Mouse (Mus musculus) ES-Bruce4 (cell line): ENCODE results near the gene Cstf3. TPM values are rescaled to one million over a fixed set of nuclear protein-coding genes. Genes with fewer than 3 reads are reported as not detected.
A peak's percentile ranks its signal among the peaks of the same experiment; 100 is the strongest.

ENCODE experiments used
- H3K27ac ChIP-seq: 2 replicates; pipeline ENCODE4 v1.5.1; 2012; ENCODE audit warnings: low read length, inconsistent platforms; ENCODE audit not compliant: insufficient read depth
- H3K27me3 ChIP-seq: 2 replicates; pipeline ENCODE4 v1.6.1; 2012; ENCODE audit warnings: mild to moderate bottlenecking, low read length, inconsistent platforms; ENCODE audit not compliant: control insufficient read depth, poor library complexity, insufficient read depth, severe bottlenecking
- H3K36me3 ChIP-seq: 2 replicates; pipeline ENCODE4 v1.6.1; 2012; ENCODE audit warnings: inconsistent platforms, mild to moderate bottlenecking, low read length, moderate library complexity; ENCODE audit not compliant: control insufficient read depth, poor library complexity, insufficient read depth, severe bottlenecking
- H3K4me1 ChIP-seq: one replicate; pipeline ENCODE4 v1.8.1; 2011; ENCODE audit warnings: low read length; ENCODE audit not compliant: control insufficient read depth, insufficient read depth
- H3K4me3 ChIP-seq: 2 replicates; pipeline ENCODE4 v1.5.1; 2011; ENCODE audit warnings: low read depth, mild to moderate bottlenecking, low read length
- H3K9ac ChIP-seq: 2 replicates; pipeline ENCODE4 v1.6.1; 2012; ENCODE audit warnings: low read depth, mild to moderate bottlenecking, inconsistent platforms; ENCODE audit not compliant: poor library complexity, severe bottlenecking
- H3K9me3 ChIP-seq: replicated peaks from 2 replicates; pipeline ENCODE4 v1.6.1; 2012; ENCODE audit warnings: mild to moderate bottlenecking, low read length, inconsistent platforms; ENCODE audit not compliant: control insufficient read depth, poor library complexity, insufficient read depth, severe bottlenecking
- CTCF ChIP-seq: IDR thresholded peaks from one replicate; pipeline ENCODE4 v1.8.1; 2011; ENCODE audit warnings: low read depth, low read length
- EP300 ChIP-seq: IDR thresholded peaks from 2 replicates; pipeline ENCODE4 v1.6.1; 2011; ENCODE audit warnings: low read depth, low read length; ENCODE audit not compliant: insufficient read depth
- POLR2A ChIP-seq: IDR thresholded peaks from one replicate; pipeline ENCODE4 v1.8.1; 2011; ENCODE audit warnings: low read length; ENCODE audit not compliant: insufficient read depth
- polyA plus RNA-seq: library from polyadenylated mRNA; stranded (reverse); fragments of >200 nt; gene quantifications from 2 replicates; pipeline ENCODE4 v1.2.4, GENCODE M21; 2011; ENCODE audit warnings: low read depth; ENCODE audit not compliant: missing spikeins, insufficient read depth, insufficient read length

The Cstf3 gene
- polyA plus RNA-seq, 1 experiment = 85.7 TPM

GRCm38 (mm10) chr2:104677326-104677725 lies 87.0 kb downstream of the Cstf3 start:
- H3K4me3 ChIP-seq = no peak overlapping the region
- H3K9me3 ChIP-seq = no peaks in the 10 kb centered on the region
- H3K4me1 ChIP-seq = no peaks in the 10 kb centered on the region
- TF ChIP-seq POLR2A = no peak
- no peaks in the 10 kb centered on the region for H3K36me3 ChIP-seq
- H3K9ac ChIP-seq = no peak overlapping the region
- no peak overlapping the region for H3K27ac ChIP-seq
- H3K27me3 ChIP-seq = no peaks in the 10 kb centered on the region

- Histone ChIP-seq H3K27ac (no peak overlapping the region), H3K4me1 (no peaks in the 10 kb centered on the region), H3K9me3 (no peaks in the 10 kb centered on the region), H3K9ac (no peak overlapping the region), H3K36me3 (no peaks in the 10 kb centered on the region), H3K4me3 (no peak overlapping the region), H3K27me3 (no peaks in the 10 kb centered on the region)
- TF ChIP-seq CTCF (no peak), EP300 (no peak), POLR2A (no peak)
These were observed 94.4 kb downstream of the Cstf3 start for GRCm38 (mm10) chr2:104684771-104685170.

GRCm38 (mm10) chr2:104685418-104685817 lies 95.1 kb downstream of the Cstf3 start:
- no peaks in the 10 kb centered on the region for H3K27me3 ChIP-seq
- TF ChIP-seq EP300 (0 out of 2 replicates have a peak, but pooled peaks have one; percentile 23), POLR2A (no peak), CTCF (peak; percentile 99)
- H3K9me3 ChIP-seq = no peaks in the 10 kb centered on the region
- no peaks in the 10 kb centered on the region for H3K4me1 ChIP-seq
- no peaks in the 10 kb centered on the region for H3K36me3 ChIP-seq
- no peak overlapping the region for H3K4me3 ChIP-seq
- H3K27ac ChIP-seq = no peak overlapping the region
- H3K9ac ChIP-seq = no peak overlapping the region

- Histone ChIP-seq H3K4me1 (no peaks in the 10 kb centered on the region), H3K9ac (no peak overlapping the region), H3K4me3 (no peak overlapping the region), H3K9me3 (no peaks in the 10 kb centered on the region), H3K27me3 (no peaks in the 10 kb centered on the region), H3K36me3 (no peaks in the 10 kb centered on the region), H3K27ac (no peak overlapping the region)
- TF ChIP-seq CTCF (no peak), EP300 (no peak), POLR2A (no peak)
These were observed 96.9 kb downstream of the Cstf3 start for GRCm38 (mm10) chr2:104687261-104687660.

GRCm38 (mm10) chr2:104688321-104688720 lies 98.0 kb downstream of the Cstf3 start:
- H3K4me1 ChIP-seq = no peaks in the 10 kb centered on the region
- no peak overlapping the region for H3K9ac ChIP-seq
- H3K27me3 ChIP-seq = no peaks in the 10 kb centered on the region
- H3K4me3 ChIP-seq = no peak overlapping the region
- H3K36me3 ChIP-seq = no peaks in the 10 kb centered on the region
- no peaks in the 10 kb centered on the region for H3K9me3 ChIP-seq
- no peak overlapping the region for H3K27ac ChIP-seq
- no peak for TF ChIP-seq EP300
- no peak for TF ChIP-seq CTCF
- no peak for TF ChIP-seq POLR2A

- H3K27ac ChIP-seq = no peak overlapping the region
These were observed 98.4 kb downstream of the Cstf3 start for GRCm38 (mm10) chr2:104688724-104689123.

More at GRCm38 (mm10) chr2:104688724-104689123, 98.4 kb downstream of the Cstf3 start:
- Histone ChIP-seq H3K9me3 (no peaks in the 10 kb centered on the region), H3K9ac (no peak overlapping the region), H3K4me1 (no peaks in the 10 kb centered on the region), H3K36me3 (no peaks in the 10 kb centered on the region), H3K4me3 (no peak overlapping the region), H3K27me3 (no peaks in the 10 kb centered on the region)
- TF ChIP-seq EP300 (no peak), POLR2A (no peak), CTCF (no peak)
